Mouse (Mus musculus): ENCODE results near the gene Nanos3. TPM values are rescaled to one million over a fixed set of nuclear protein-coding genes. Genes with fewer than 3 reads are reported as not detected.
A peak's percentile ranks its signal among the peaks of the same experiment; 100 is the strongest.

The Nanos3 gene
- 6.2 and 6.8 TPM in 2 replicates for polyA plus RNA-seq (2015; fragmentation: Nextera tagmentation; extraction: Ambion mirVana)

GRCm38 (mm10) chr8:84185117-84185516 lies at the start of gene Nanos3:
Gene Nanos3 (minus strand): TSS chr8:84185217.
- peaks cover 40% of the 10 kb centered on the region for H3K4me1 ChIP-seq (ENCODE audit: control insufficient read depth, insufficient read depth, low read depth, low read length)
- H3K27me3 ChIP-seq (replicated peaks; ENCODE audit: control insufficient read depth, insufficient read depth, low read length), result peaks cover 2% of the 10 kb centered on the region; the same call in 1 of the 2 replicates
- peak within 1 kb of the TSS; percentile 94 for H3K27ac ChIP-seq (ENCODE audit: low read depth, low read length)
- H3K9me3 ChIP-seq (ENCODE audit: control insufficient read depth, low read length), result no peaks in the 10 kb centered on the region
- no peaks in the 10 kb centered on the region for H3K36me3 ChIP-seq (ENCODE audit: control insufficient read depth, insufficient read depth, low read length)
- ATAC-seq, result no peak
- H3K4me2 ChIP-seq (ENCODE audit: low read length), result peak within 1 kb of the TSS; percentile 79
- H3K4me3 ChIP-seq (ENCODE audit: low read length), result peak within 1 kb of the TSS; percentile 71
- 95% methylated on average over 7 of the region's 7 CpGs for WGBS
- H3K9ac ChIP-seq (ENCODE audit: low read depth, low read length), result peak within 1 kb of the TSS; percentile 96

GRCm38 (mm10) chr8:84233055-84233454 lies 48.0 kb upstream of the Nanos3 start:
- Histone ChIP-seq H3K4me2 (ENCODE audit: low read length) (no peak overlapping the region), H3K4me1 (ENCODE audit: control insufficient read depth, insufficient read depth, low read depth, low read length) (peaks cover 15% of the 10 kb centered on the region), H3K4me3 (ENCODE audit: low read length) (no peak overlapping the region), H3K9me3 (ENCODE audit: control insufficient read depth, low read length) (no peaks in the 10 kb centered on the region), H3K9ac (ENCODE audit: low read depth, low read length) (no peak overlapping the region), H3K27me3 (replicated peaks; ENCODE audit: control insufficient read depth, insufficient read depth, low read length) (no peaks in the 10 kb centered on the region), H3K27ac (ENCODE audit: low read depth, low read length) (no peak overlapping the region), H3K36me3 (ENCODE audit: control insufficient read depth, insufficient read depth, low read length) (peaks cover 25% of the 10 kb centered on the region)
- ATAC-seq, result no peak
- 93% methylated on average over 2 of the region's 2 CpGs for WGBS

GRCm38 (mm10) chr8:84230735-84231134 lies 45.7 kb upstream of the Nanos3 start:
- WGBS, result 77% methylated on average over 17 of the region's 17 CpGs
- no peak for ATAC-seq
- Histone ChIP-seq H3K9ac (ENCODE audit: low read depth, low read length) (no peak overlapping the region), H3K4me1 (ENCODE audit: control insufficient read depth, insufficient read depth, low read depth, low read length) (peaks cover 6% of the 10 kb centered on the region), H3K36me3 (ENCODE audit: control insufficient read depth, insufficient read depth, low read length) (peaks cover 44% of the 10 kb centered on the region), H3K4me2 (ENCODE audit: low read length) (no peak overlapping the region), H3K4me3 (ENCODE audit: low read length) (no peak overlapping the region), H3K9me3 (ENCODE audit: control insufficient read depth, low read length) (no peaks in the 10 kb centered on the region), H3K27me3 (replicated peaks; ENCODE audit: control insufficient read depth, insufficient read depth, low read length) (no peaks in the 10 kb centered on the region), H3K27ac (ENCODE audit: low read depth, low read length) (no peak overlapping the region)

GRCm38 (mm10) chr8:84223322-84224029 lies 38.5 kb upstream of the Nanos3 start:
- no peaks in the 10 kb centered on the region for H3K9me3 ChIP-seq (ENCODE audit: control insufficient read depth, low read length)
- H3K4me2 ChIP-seq (ENCODE audit: low read length), result no peak overlapping the region
- H3K9ac ChIP-seq (ENCODE audit: low read depth, low read length), result no peak overlapping the region
- ATAC-seq, result peak; percentile 34; the same call in 1 of the 2 replicates
- H3K4me3 ChIP-seq (ENCODE audit: low read length), result no peak overlapping the region
- peaks cover 63% of the 10 kb centered on the region for H3K36me3 ChIP-seq (ENCODE audit: control insufficient read depth, insufficient read depth, low read length)
- WGBS, result 78% methylated on average over 20 of the region's 21 CpGs
- no peaks in the 10 kb centered on the region for H3K27me3 ChIP-seq (replicated peaks; ENCODE audit: control insufficient read depth, insufficient read depth, low read length)
- no peaks in the 10 kb centered on the region for H3K4me1 ChIP-seq (ENCODE audit: control insufficient read depth, insufficient read depth, low read depth, low read length)
- no peak overlapping the region for H3K27ac ChIP-seq (ENCODE audit: low read depth, low read length)

- Histone ChIP-seq H3K4me2 (ENCODE audit: low read length) (no peak overlapping the region), H3K9me3 (ENCODE audit: control insufficient read depth, low read length) (no peaks in the 10 kb centered on the region), H3K27me3 (replicated peaks; ENCODE audit: control insufficient read depth, insufficient read depth, low read length) (no peaks in the 10 kb centered on the region), H3K9ac (ENCODE audit: low read depth, low read length) (no peak overlapping the region), H3K4me3 (ENCODE audit: low read length) (no peak overlapping the region), H3K36me3 (ENCODE audit: control insufficient read depth, insufficient read depth, low read length) (peaks cover 61% of the 10 kb centered on the region), H3K27ac (ENCODE audit: low read depth, low read length) (no peak overlapping the region), H3K4me1 (ENCODE audit: control insufficient read depth, insufficient read depth, low read depth, low read length) (no peaks in the 10 kb centered on the region)
- WGBS, result 92% methylated on average over 9 of the region's 9 CpGs
- no peak for ATAC-seq
Observed at GRCm38 (mm10) chr8:84222566-84223165, 37.6 kb upstream of the Nanos3 start.

- no peak overlapping the region for H3K4me2 ChIP-seq (ENCODE audit: low read length)
- ATAC-seq, result no peak
Observed at GRCm38 (mm10) chr8:84220105-84220504, 35.1 kb upstream of the Nanos3 start.

GRCm38 (mm10) chr8:84218143-84218542 lies 33.1 kb upstream of the Nanos3 start:
- H3K27ac ChIP-seq (ENCODE audit: low read depth, low read length), result no peak overlapping the region
- no peak overlapping the region for H3K4me2 ChIP-seq (ENCODE audit: low read length)
- no peak overlapping the region for H3K9ac ChIP-seq (ENCODE audit: low read depth, low read length)
- WGBS, result 93% methylated on average over 5 of the region's 5 CpGs
- H3K4me1 ChIP-seq (ENCODE audit: control insufficient read depth, insufficient read depth, low read depth, low read length), result no peaks in the 10 kb centered on the region
- H3K4me3 ChIP-seq (ENCODE audit: low read length), result no peak overlapping the region
- peaks cover 46% of the 10 kb centered on the region for H3K36me3 ChIP-seq (ENCODE audit: control insufficient read depth, insufficient read depth, low read length)
- no peaks in the 10 kb centered on the region for H3K9me3 ChIP-seq (ENCODE audit: control insufficient read depth, low read length)
- no peaks in the 10 kb centered on the region for H3K27me3 ChIP-seq (replicated peaks; ENCODE audit: control insufficient read depth, insufficient read depth, low read length)
- ATAC-seq, result no peak

More at GRCm38 (mm10) chr8:84220105-84220504, 35.1 kb upstream of the Nanos3 start:
- WGBS, result 87% methylated on average over 7 of the region's 7 CpGs
- no peaks in the 10 kb centered on the region for H3K9me3 ChIP-seq (ENCODE audit: control insufficient read depth, low read length)
- H3K4me3 ChIP-seq (ENCODE audit: low read length), result no peak overlapping the region
- no peak overlapping the region for H3K9ac ChIP-seq (ENCODE audit: low read depth, low read length)
- H3K27me3 ChIP-seq (replicated peaks; ENCODE audit: control insufficient read depth, insufficient read depth, low read length), result no peaks in the 10 kb centered on the region
- H3K27ac ChIP-seq (ENCODE audit: low read depth, low read length), result no peak overlapping the region
- H3K36me3 ChIP-seq (ENCODE audit: control insufficient read depth, insufficient read depth, low read length), result peaks cover 56% of the 10 kb centered on the region
- H3K4me1 ChIP-seq (ENCODE audit: control insufficient read depth, insufficient read depth, low read depth, low read length), result no peaks in the 10 kb centered on the region

GRCm38 (mm10) chr8:84217206-84217605 lies 32.2 kb upstream of the Nanos3 start:
- H3K9ac ChIP-seq (ENCODE audit: low read depth, low read length), result no peak overlapping the region
- ATAC-seq, result no peak
- 94% methylated on average over 11 of the region's 11 CpGs for WGBS

GRCm38 (mm10) chr8:84213277-84213676 lies 28.3 kb upstream of the Nanos3 start:
- no peak for ATAC-seq
- WGBS, result 94% methylated on average over 4 of the region's 4 CpGs
- Histone ChIP-seq H3K4me1 (ENCODE audit: control insufficient read depth, insufficient read depth, low read depth, low read length) (peaks cover 17% of the 10 kb centered on the region), H3K9me3 (ENCODE audit: control insufficient read depth, low read length) (no peaks in the 10 kb centered on the region), H3K27ac (ENCODE audit: low read depth, low read length) (no peak overlapping the region), H3K36me3 (ENCODE audit: control insufficient read depth, insufficient read depth, low read length) (peaks cover 42% of the 10 kb centered on the region), H3K4me3 (ENCODE audit: low read length) (no peak overlapping the region), H3K4me2 (ENCODE audit: low read length) (no peak overlapping the region), H3K27me3 (replicated peaks; ENCODE audit: control insufficient read depth, insufficient read depth, low read length) (no peaks in the 10 kb centered on the region), H3K9ac (ENCODE audit: low read depth, low read length) (no peak overlapping the region)

More at GRCm38 (mm10) chr8:84217206-84217605, 32.2 kb upstream of the Nanos3 start:
- Histone ChIP-seq H3K36me3 (ENCODE audit: control insufficient read depth, insufficient read depth, low read length) (peaks cover 43% of the 10 kb centered on the region), H3K4me1 (ENCODE audit: control insufficient read depth, insufficient read depth, low read depth, low read length) (no peaks in the 10 kb centered on the region), H3K27me3 (replicated peaks; ENCODE audit: control insufficient read depth, insufficient read depth, low read length) (no peaks in the 10 kb centered on the region), H3K4me3 (ENCODE audit: low read length) (no peak overlapping the region), H3K4me2 (ENCODE audit: low read length) (no peak overlapping the region), H3K9me3 (ENCODE audit: control insufficient read depth, low read length) (no peaks in the 10 kb centered on the region), H3K27ac (ENCODE audit: low read depth, low read length) (no peak overlapping the region)

Data from hindbrain, embryonic 16.5 days (tissue).